Comparison of ENCODE assay signal across 29 mouse cellular contexts in genomic region chr17:43451216-43451615, GRCm38 (mm10). TPM values are rescaled to one million over a fixed set of nuclear protein-coding genes. Genes with fewer than 3 reads are reported as not detected.
"Had no signal": no experiment of that assay in that cellular context is flagged by ENCODE, and none has a peak within 500 bp of the region (broad histone marks: within the 10 kb centered on the region; RNA-seq: fewer than 3 reads in every experiment).

No protein-coding gene starts in this region.

- H3K27me3 ChIP-seq: embryonic facial prominence, embryonic 12.5 days; embryonic facial prominence, embryonic 13.5 days; embryonic facial prominence, embryonic 15.5 days; forebrain, embryonic 12.5 days; forebrain, embryonic 13.5 days; forebrain, embryonic 15.5 days had no signal

- H3K9ac ChIP-seq: embryonic facial prominence, embryonic 12.5 days; embryonic facial prominence, embryonic 13.5 days; embryonic facial prominence, embryonic 15.5 days; forebrain, embryonic 12.5 days; forebrain, embryonic 13.5 days; forebrain, embryonic 15.5 days; forebrain, postnatal 0 days had no signal

- ATAC-seq: forebrain, embryonic 13.5 days; forebrain, embryonic 14.5 days; forebrain, embryonic 15.5 days; forebrain, embryonic 16.5 days; forebrain, postnatal 0 days had no signal

- H3K9me3 ChIP-seq: embryonic facial prominence, embryonic 10.5 days; embryonic facial prominence, embryonic 12.5 days; embryonic facial prominence, embryonic 15.5 days; forebrain, embryonic 10.5 days; forebrain, embryonic 12.5 days; forebrain, embryonic 13.5 days; forebrain, embryonic 15.5 days had no signal

- DNase-seq: cerebellum, adult 8-10 months; cerebellum, adult 9-10 months; cerebellum, adult 9-11 months; cerebellum, postnatal 10 days; cerebellum, postnatal 14 days; cerebellum, postnatal 25 days; cerebellum, postnatal 36 days; embryo, embryonic 11 days; forebrain, postnatal 0 days; gastrocnemius, adult 2 months; gastrocnemius, postnatal 10 days; gastrocnemius, postnatal 14 days; gastrocnemius, postnatal 25 days; gastrocnemius, postnatal 36 days; heart, adult 18-20 months; heart, adult 2 months had no signal

- H3K4me1 ChIP-seq: embryonic facial prominence, embryonic 10.5 days; embryonic facial prominence, embryonic 12.5 days; embryonic facial prominence, embryonic 13.5 days; embryonic facial prominence, embryonic 15.5 days; forebrain, embryonic 10.5 days; forebrain, embryonic 12.5 days; forebrain, embryonic 13.5 days; forebrain, embryonic 15.5 days had no signal

- H3K4me2 ChIP-seq: embryonic facial prominence, embryonic 12.5 days; embryonic facial prominence, embryonic 13.5 days; embryonic facial prominence, embryonic 15.5 days; forebrain, embryonic 12.5 days; forebrain, embryonic 13.5 days; forebrain, embryonic 15.5 days had no signal

- H3K4me3 ChIP-seq: embryonic facial prominence, embryonic 10.5 days; embryonic facial prominence, embryonic 12.5 days; embryonic facial prominence, embryonic 13.5 days; embryonic facial prominence, embryonic 15.5 days; erythroblast, embryonic 14.5 days; forebrain, embryonic 10.5 days; forebrain, embryonic 12.5 days; forebrain, embryonic 13.5 days; forebrain, embryonic 15.5 days; gastrocnemius, adult 2 months; heart, adult 2 months had no signal

- H3K36me3 ChIP-seq: embryonic facial prominence, embryonic 10.5 days; embryonic facial prominence, embryonic 12.5 days; embryonic facial prominence, embryonic 13.5 days; embryonic facial prominence, embryonic 15.5 days; forebrain, embryonic 10.5 days; forebrain, embryonic 12.5 days; forebrain, embryonic 15.5 days had no signal

- H3K27ac ChIP-seq: embryonic facial prominence, embryonic 10.5 days; embryonic facial prominence, embryonic 12.5 days; embryonic facial prominence, embryonic 13.5 days; embryonic facial prominence, embryonic 15.5 days; forebrain, embryonic 10.5 days; forebrain, embryonic 12.5 days; forebrain, embryonic 13.5 days; forebrain, embryonic 15.5 days; gastrocnemius, adult 2 months; heart, adult 2 months had no signal

RNA-seq across cellular contexts. Expression of gene Mep1a, which starts 51.4 kb away (rescaled TPM):
- polyA plus RNA-seq: embryonic facial prominence, embryonic 10.5 days; embryonic facial prominence, embryonic 11.5 days; embryonic facial prominence, embryonic 12.5 days; erythroblast, embryonic 14.5 days; forebrain, embryonic 10.5 days; forebrain, embryonic 11.5 days; forebrain, embryonic 12.5 days; forebrain, embryonic 14.5 days; forebrain, embryonic 15.5 days; forebrain, embryonic 16.5 days; heart, adult 2 months had no signal
